Mouse (Mus musculus): ENCODE results near the gene Rerg. TPM values are rescaled to one million over a fixed set of nuclear protein-coding genes. Genes with fewer than 3 reads are reported as not detected.
A peak's percentile ranks its signal among the peaks of the same experiment; 100 is the strongest.

Gene Rerg
- polyA plus RNA-seq, 1 experiment from 2014 or later = 16.2 TPM

- H3K27ac ChIP-seq (ENCODE audit: low read length) = no peak overlapping the region
- no peaks in the 10 kb centered on the region for H3K9me3 ChIP-seq (ENCODE audit: low read length)
- H3K36me3 ChIP-seq (ENCODE audit: insufficient read depth, low read length) = no peaks in the 10 kb centered on the region
- 82% methylated on average over 7 of the region's 7 CpGs for WGBS
- no peaks in the 10 kb centered on the region for H3K27me3 ChIP-seq (ENCODE audit: insufficient read depth, low read length)
- H3K4me1 ChIP-seq (ENCODE audit: insufficient read depth, low read length) = peaks cover 19% of the 10 kb centered on the region
- no peak for ATAC-seq (ENCODE audit: low FRiP score, low TSS enrichment)
- H3K4me2 ChIP-seq (replicated peaks; ENCODE audit: low read depth, low read length) = no peak overlapping the region
- H3K9ac ChIP-seq (replicated peaks; ENCODE audit: low read length) = no peak overlapping the region
- no peak overlapping the region for H3K4me3 ChIP-seq (ENCODE audit: low read length)
These were observed 55.4 kb downstream of the Rerg start for GRCm38 (mm10) chr6:137114859-137115258.

- ATAC-seq (ENCODE audit: low FRiP score, low TSS enrichment) = no peak
- WGBS = 84% methylated on average over 9 of the region's 9 CpGs
- no peaks in the 10 kb centered on the region for H3K36me3 ChIP-seq (ENCODE audit: insufficient read depth, low read length)
- no peak overlapping the region; the same call in 1 of the 2 replicates for H3K9ac ChIP-seq (replicated peaks; ENCODE audit: low read length)
- no peaks in the 10 kb centered on the region for H3K27me3 ChIP-seq (ENCODE audit: insufficient read depth, low read length)
- H3K4me1 ChIP-seq (ENCODE audit: insufficient read depth, low read length) = peaks cover 11% of the 10 kb centered on the region
- peak overlapping the region; percentile 72; the same call in 1 of the 2 replicates for H3K27ac ChIP-seq (ENCODE audit: low read length)
- no peak overlapping the region for H3K4me2 ChIP-seq (replicated peaks; ENCODE audit: low read depth, low read length)
- H3K4me3 ChIP-seq (ENCODE audit: low read length) = no peak overlapping the region
- H3K9me3 ChIP-seq (ENCODE audit: low read length) = no peaks in the 10 kb centered on the region
These were observed 59.0 kb downstream of the Rerg start for GRCm38 (mm10) chr6:137111266-137111813.

GRCm38 (mm10) chr6:137110778-137111174, 59.5 kb downstream of the Rerg start:
- peak overlapping the region; percentile 32; the same call in 1 of the 2 replicates for H3K4me2 ChIP-seq (replicated peaks; ENCODE audit: low read depth, low read length)
- no peak overlapping the region for H3K4me3 ChIP-seq (ENCODE audit: low read length)
- no peaks in the 10 kb centered on the region for H3K36me3 ChIP-seq (ENCODE audit: insufficient read depth, low read length)
- WGBS = 66% methylated on average over 6 of the region's 6 CpGs
- H3K27me3 ChIP-seq (ENCODE audit: insufficient read depth, low read length) = no peaks in the 10 kb centered on the region
- peak; percentile 24; the same call in 1 of the 2 replicates for ATAC-seq (ENCODE audit: low FRiP score, low TSS enrichment)
- H3K9me3 ChIP-seq (ENCODE audit: low read length) = no peaks in the 10 kb centered on the region
- no peak overlapping the region; the same call in 1 of the 2 replicates for H3K9ac ChIP-seq (replicated peaks; ENCODE audit: low read length)
- peak overlapping the region; percentile 72; the same call in 1 of the 2 replicates for H3K27ac ChIP-seq (ENCODE audit: low read length)
- H3K4me1 ChIP-seq (ENCODE audit: insufficient read depth, low read length) = peaks cover 11% of the 10 kb centered on the region

- Histone ChIP-seq H3K27ac (ENCODE audit: low read length) (peak overlapping the region; percentile 81), H3K4me1 (ENCODE audit: insufficient read depth, low read length) (peaks cover 11% of the 10 kb centered on the region), H3K36me3 (ENCODE audit: insufficient read depth, low read length) (no peaks in the 10 kb centered on the region), H3K4me3 (ENCODE audit: low read length) (peak overlapping the region; percentile 1; the same call in 1 of the 2 replicates), H3K9me3 (ENCODE audit: low read length) (no peaks in the 10 kb centered on the region), H3K9ac (replicated peaks; ENCODE audit: low read length) (peak overlapping the region; percentile 27), H3K4me2 (replicated peaks; ENCODE audit: low read depth, low read length) (peak overlapping the region; percentile 32), H3K27me3 (ENCODE audit: insufficient read depth, low read length) (no peaks in the 10 kb centered on the region)
- ATAC-seq (ENCODE audit: low FRiP score, low TSS enrichment) = peak; percentile 74; the same call in 1 of the 2 replicates
- WGBS = 62% methylated on average over 20 of the region's 20 CpGs
These were observed 60.2 kb downstream of the Rerg start for GRCm38 (mm10) chr6:137109811-137110777.

- Histone ChIP-seq H3K9ac (replicated peaks; ENCODE audit: low read length) (no peak overlapping the region), H3K9me3 (ENCODE audit: low read length) (no peaks in the 10 kb centered on the region), H3K4me2 (replicated peaks; ENCODE audit: low read depth, low read length) (no peak overlapping the region), H3K4me1 (ENCODE audit: insufficient read depth, low read length) (no peaks in the 10 kb centered on the region), H3K4me3 (ENCODE audit: low read length) (no peak overlapping the region), H3K36me3 (ENCODE audit: insufficient read depth, low read length) (no peaks in the 10 kb centered on the region), H3K27me3 (ENCODE audit: insufficient read depth, low read length) (no peaks in the 10 kb centered on the region), H3K27ac (ENCODE audit: low read length) (no peak overlapping the region)
- WGBS = 79% methylated on average over 4 of the region's 4 CpGs
- ATAC-seq (ENCODE audit: low FRiP score, low TSS enrichment) = no peak
These were observed 65.0 kb downstream of the Rerg start for GRCm38 (mm10) chr6:137105285-137105684.

GRCm38 (mm10) chr6:137102662-137103179, 67.6 kb downstream of the Rerg start:
- Histone ChIP-seq H3K4me3 (ENCODE audit: low read length) (no peak overlapping the region), H3K36me3 (ENCODE audit: insufficient read depth, low read length) (no peaks in the 10 kb centered on the region), H3K9me3 (ENCODE audit: low read length) (no peaks in the 10 kb centered on the region), H3K9ac (replicated peaks; ENCODE audit: low read length) (no peak overlapping the region), H3K27ac (ENCODE audit: low read length) (no peak overlapping the region), H3K4me2 (replicated peaks; ENCODE audit: low read depth, low read length) (no peak overlapping the region), H3K27me3 (ENCODE audit: insufficient read depth, low read length) (no peaks in the 10 kb centered on the region), H3K4me1 (ENCODE audit: insufficient read depth, low read length) (no peaks in the 10 kb centered on the region)
- 44% methylated on average over 9 of the region's 10 CpGs for WGBS
- no peak for ATAC-seq (ENCODE audit: low FRiP score, low TSS enrichment)

- WGBS = 85% methylated on average over 7 of the region's 7 CpGs
- Histone ChIP-seq H3K27me3 (ENCODE audit: insufficient read depth, low read length) (no peaks in the 10 kb centered on the region), H3K36me3 (ENCODE audit: insufficient read depth, low read length) (no peaks in the 10 kb centered on the region), H3K9ac (replicated peaks; ENCODE audit: low read length) (no peak overlapping the region), H3K27ac (ENCODE audit: low read length) (no peak overlapping the region), H3K9me3 (ENCODE audit: low read length) (no peaks in the 10 kb centered on the region), H3K4me2 (replicated peaks; ENCODE audit: low read depth, low read length) (no peak overlapping the region), H3K4me3 (ENCODE audit: low read length) (no peak overlapping the region), H3K4me1 (ENCODE audit: insufficient read depth, low read length) (no peaks in the 10 kb centered on the region)
- no peak for ATAC-seq (ENCODE audit: low FRiP score, low TSS enrichment)
These were observed 68.2 kb downstream of the Rerg start for GRCm38 (mm10) chr6:137101886-137102661.

- no peaks in the 10 kb centered on the region for H3K4me1 ChIP-seq (ENCODE audit: insufficient read depth, low read length)
- no peaks in the 10 kb centered on the region for H3K36me3 ChIP-seq (ENCODE audit: insufficient read depth, low read length)
- H3K4me3 ChIP-seq (ENCODE audit: low read length) = no peak overlapping the region
- H3K9ac ChIP-seq (replicated peaks; ENCODE audit: low read length) = no peak overlapping the region
- H3K27ac ChIP-seq (ENCODE audit: low read length) = no peak overlapping the region
- 50% methylated on average over 2 of the region's 2 CpGs for WGBS
- no peaks in the 10 kb centered on the region for H3K9me3 ChIP-seq (ENCODE audit: low read length)
- no peak for ATAC-seq (ENCODE audit: low FRiP score, low TSS enrichment)
- H3K4me2 ChIP-seq (replicated peaks; ENCODE audit: low read depth, low read length) = no peak overlapping the region
- no peaks in the 10 kb centered on the region for H3K27me3 ChIP-seq (ENCODE audit: insufficient read depth, low read length)
These were observed 70.0 kb downstream of the Rerg start for GRCm38 (mm10) chr6:137100259-137100658.

Data from kidney, embryonic 16.5 days (tissue).